Mouse (Mus musculus) ovary, postnatal 10 days (tissue): Measurements from ENCODE around the gene Kif21a.

Source experiments
- DNase-seq: peaks from one replicate; pipeline ENCODE4 v3.0.0; 2022; ENCODE audit warnings: low spot score

The Kif21a gene

DNA sequence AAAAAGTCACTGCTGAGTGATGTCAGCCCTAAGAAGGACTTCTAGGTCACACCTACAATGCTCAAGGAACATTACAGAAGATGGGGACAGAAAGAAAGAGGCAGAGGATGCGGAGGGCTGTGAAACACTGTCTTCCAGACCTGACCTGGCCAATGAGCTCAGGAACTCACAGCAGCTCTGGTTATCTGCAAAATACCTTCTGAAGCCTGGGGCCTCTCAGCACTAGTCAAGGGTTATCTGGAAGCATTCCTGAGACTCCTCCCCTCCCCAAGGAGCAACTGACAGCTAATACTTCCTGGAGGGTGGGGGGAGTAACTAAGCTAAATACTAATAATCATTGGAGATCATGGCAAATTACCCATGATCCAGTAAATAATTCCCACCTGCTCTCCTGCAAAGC, 111.3 kb downstream of the Kif21a start:
- DNase-seq = no peak

GRCm38 (mm10) chr15:90935579-90935978, 114.2 kb downstream of the Kif21a start:
- DNase-seq = no peak

DNA sequence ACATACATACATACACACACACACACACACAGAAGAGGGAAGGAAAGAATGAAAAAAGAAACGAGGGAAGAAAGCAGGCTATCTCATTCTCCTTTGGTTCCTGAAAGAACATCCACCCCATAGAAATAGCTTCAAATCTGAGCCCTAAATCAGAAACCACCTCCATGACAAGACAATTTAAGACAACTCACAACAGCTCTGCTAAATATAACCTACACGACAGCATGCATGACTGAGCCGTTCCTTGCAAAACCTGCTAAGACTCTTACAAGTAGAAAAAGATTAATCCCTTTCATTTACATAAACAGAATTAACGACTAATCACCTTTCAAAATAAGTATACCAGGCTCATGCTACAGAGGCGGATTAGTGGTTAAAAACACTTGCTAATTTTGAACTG, 118.3 kb downstream of the Kif21a start:
- no peak for DNase-seq

GRCm38 (mm10) chr15:90929043-90929442, 120.7 kb downstream of the Kif21a start:
- no peak for DNase-seq

DNA sequence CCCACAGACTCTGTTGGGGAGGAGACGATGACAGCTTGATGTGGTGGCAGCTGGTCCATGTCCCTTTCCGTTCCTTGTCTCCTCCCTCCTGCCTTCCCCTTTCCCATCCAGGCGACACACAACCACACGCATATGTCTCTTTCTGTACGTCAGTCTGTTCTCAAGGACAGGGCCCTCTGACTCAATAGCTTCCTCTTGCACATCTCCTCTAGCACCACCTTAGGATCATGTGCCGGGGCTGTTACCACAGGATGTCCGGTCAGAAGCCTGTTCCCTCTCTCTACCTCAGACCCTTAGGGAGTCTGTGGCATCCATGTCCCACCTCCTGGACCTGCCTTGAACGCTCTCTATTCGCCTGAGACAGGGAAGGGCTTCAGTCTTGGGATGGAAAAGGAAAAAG, 153.3 kb downstream of the Kif21a start:
- DNase-seq = no peak

DNA sequence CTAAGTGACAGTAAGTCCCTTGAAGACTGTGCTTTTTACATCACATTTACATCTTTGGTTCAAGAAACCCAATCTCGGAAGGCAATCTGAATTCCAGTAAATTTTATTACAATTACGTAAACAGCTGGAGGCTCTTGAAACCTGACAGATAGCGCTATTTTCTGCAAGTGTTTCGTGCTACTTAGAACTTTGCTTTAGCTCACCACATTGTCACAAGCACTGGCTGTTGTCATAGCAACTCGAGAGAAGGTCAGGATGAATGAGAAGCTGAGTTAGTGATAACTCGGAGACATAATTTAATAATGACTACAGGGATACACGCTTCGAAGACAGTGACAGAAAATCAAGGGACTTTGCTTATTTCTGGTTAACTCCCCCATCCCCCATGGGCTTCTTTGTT, 162.3 kb downstream of the Kif21a start:
- no peak for DNase-seq
